Mouse (Mus musculus) adrenal gland, adult 8-10 months (tissue): Measurements from ENCODE around the gene Otud7b. TPM values are rescaled to one million over a fixed set of nuclear protein-coding genes. Genes with fewer than 3 reads are reported as not detected.
"Not testable (repeated sequence)": the region's sequence is repeated elsewhere in the genome, so short reads cannot be mapped to it uniquely, and the experiment has no call there.

Experiments
- DNase-seq: peaks from one replicate; pipeline ENCODE4 v3.0.0; 2022
- total RNA-seq, 4 experiments: library from RNA; stranded (reverse); gene quantifications; 2 replicates each; pipeline ENCODE4 v1.2.4; 2022

The Otud7b gene
- total RNA-seq, 4 experiments from 2014 or later: 37.8 to 55.2 (median 47.2) TPM

- DNase-seq: no peak
Measured at GRCm38 (mm10) chr3:96152611-96153010, 48.3 kb downstream of the Otud7b start.

GRCm38 (mm10) chr3:96155501-96155900 is 51.2 kb downstream of the Otud7b start:
- no peak for DNase-seq

DNA sequence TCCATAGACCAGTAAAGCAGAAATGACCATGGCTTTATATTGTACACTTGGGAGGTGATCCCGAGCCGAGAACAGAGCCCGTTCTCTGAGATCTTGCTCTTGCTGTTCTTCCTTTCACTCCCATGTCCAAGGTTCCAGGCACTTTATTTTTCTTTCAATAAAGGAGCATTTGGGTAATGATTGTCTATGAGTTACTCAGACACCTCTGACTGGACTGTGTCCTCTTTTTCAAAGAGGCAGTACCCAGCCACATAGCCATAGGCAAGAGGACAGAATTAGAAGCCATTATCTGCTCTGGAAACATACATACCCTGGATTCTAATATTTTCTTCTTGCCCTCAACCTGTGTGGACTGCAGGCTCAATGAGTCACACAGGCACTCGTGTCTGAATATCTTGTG is 55.5 kb downstream of the Otud7b start:
- DNase-seq: no peak

- DNase-seq: peak; percentile 83
Measured at GRCm38 (mm10) chr3:96160222-96160802, 56.0 kb downstream of the Otud7b start.

- DNase-seq: peak; percentile 75
Measured at GRCm38 (mm10) chr3:96160803-96161516, 56.6 kb downstream of the Otud7b start.

- no peak for DNase-seq
Measured at GRCm38 (mm10) chr3:96161869-96162840, 57.8 kb downstream of the Otud7b start, which contains the start of gene Mtmr11. Gene Mtmr11, plus strand, starts transcription at chr3:96162004.

DNA sequence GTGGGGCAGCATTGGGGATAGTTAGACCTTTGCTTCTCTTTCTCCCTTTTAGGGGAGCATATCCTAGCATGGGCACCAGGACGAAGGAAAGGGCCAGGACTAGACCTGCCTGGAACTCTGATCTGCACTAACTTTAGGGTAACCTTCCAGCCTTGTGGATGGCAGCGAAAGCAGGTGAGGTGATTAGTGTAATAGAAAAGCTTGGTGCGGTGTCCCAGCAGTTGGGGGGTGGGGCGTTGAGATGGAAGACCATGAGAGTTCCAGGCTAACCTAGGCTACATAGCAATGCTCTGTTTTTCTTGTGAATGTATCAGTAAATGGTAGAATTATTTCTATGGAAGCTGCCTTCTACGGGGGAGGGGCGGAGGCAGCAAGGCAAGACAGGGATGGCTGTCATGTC is 58.7 kb downstream of the Otud7b start:
- no peak for DNase-seq

DNA sequence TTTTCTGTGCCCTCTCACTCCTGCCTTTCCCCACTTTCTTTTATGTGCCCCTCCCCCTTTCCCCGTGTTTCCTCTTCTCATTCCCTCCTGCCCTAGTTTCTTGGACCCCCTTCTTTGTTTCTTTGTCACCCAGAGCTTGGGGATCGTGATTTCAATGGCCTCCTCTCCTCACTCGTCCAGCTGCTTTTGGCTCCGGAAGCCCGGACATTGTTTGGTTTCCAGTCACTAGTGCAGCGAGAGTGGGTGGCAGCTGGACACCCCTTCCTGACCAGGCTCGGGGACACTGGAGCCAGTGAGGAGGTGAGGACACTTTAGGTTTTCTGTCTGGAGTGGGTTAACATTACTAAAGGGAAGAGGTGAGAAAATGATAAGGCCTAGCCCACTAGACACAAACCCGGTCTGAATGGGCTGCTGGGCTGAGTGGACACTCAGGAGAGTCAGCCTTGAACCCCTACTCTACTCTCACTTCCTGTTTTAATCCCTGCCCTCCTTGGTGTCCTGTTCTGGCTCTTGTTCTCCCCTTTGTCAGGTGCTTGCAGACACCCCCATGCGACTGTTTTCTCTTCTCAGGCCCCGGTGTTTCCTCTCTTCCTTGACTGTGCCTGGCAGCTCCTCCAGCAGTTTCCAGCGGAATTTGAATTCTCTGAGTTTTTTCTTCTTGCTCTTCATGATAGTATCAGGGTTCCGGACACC is 64.3 kb downstream of the Otud7b start:
- no peak for DNase-seq

GRCm38 (mm10) chr3:96170276-96170675 is 65.9 kb downstream of the Otud7b start:
- no peak for DNase-seq

GRCm38 (mm10) chr3:96170976-96171545 is 66.7 kb downstream of the Otud7b start:
- DNase-seq: no peak

GRCm38 (mm10) chr3:96171583-96172196 is 67.4 kb downstream of the Otud7b start:
- no peak for DNase-seq

- DNase-seq: peak; percentile 77
Measured at GRCm38 (mm10) chr3:96172197-96173178, 68.2 kb downstream of the Otud7b start, which contains the start of gene Sf3b4. Gene Sf3b4, plus strand, starts transcription at chr3:96172332.

DNA sequence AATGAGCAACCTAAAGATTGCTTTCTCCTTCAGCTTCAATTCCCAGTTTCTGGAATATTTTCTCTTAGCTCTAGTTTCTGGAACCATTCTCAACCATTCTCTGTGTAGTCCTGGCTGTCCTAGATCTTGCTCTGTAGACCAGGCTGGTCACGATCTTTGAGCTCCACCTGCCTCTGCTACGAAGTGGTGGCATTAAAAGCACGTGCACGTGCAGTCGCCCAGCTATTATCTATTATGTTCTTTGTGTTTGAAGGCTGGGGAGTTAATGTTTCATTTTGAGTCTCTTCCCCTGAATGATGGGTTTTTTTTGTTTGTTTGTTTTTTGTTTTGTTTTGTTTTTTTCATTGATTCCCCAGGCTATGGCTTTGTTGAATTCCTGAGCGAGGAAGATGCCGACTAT is 68.9 kb downstream of the Otud7b start:
- DNase-seq: no peak

DNA sequence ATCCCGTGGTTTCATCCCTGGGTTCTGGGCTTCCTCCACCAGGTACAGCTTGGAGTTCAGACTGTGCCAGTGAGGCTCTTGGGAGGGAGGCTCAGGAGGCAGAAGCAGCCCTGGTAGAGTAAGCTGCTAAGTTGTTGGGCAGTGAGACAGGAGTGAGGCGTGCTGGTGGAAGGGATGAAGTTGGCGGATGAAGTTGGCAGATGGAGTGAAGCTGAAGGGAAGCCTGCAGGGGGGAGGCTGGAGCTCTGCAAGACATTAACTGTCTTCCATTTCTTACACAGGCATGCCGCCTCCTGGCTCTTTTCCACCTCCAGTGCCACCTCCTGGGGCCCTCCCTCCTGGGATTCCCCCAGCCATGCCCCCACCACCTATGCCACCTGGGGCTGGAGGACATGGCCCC is 69.7 kb downstream of the Otud7b start:
- DNase-seq: not testable (repeated sequence)

- no peak for DNase-seq
Measured at GRCm38 (mm10) chr3:96175251-96175650, 70.9 kb downstream of the Otud7b start.

- no peak for DNase-seq
Measured at GRCm38 (mm10) chr3:96178427-96178826, 74.1 kb downstream of the Otud7b start.

DNA sequence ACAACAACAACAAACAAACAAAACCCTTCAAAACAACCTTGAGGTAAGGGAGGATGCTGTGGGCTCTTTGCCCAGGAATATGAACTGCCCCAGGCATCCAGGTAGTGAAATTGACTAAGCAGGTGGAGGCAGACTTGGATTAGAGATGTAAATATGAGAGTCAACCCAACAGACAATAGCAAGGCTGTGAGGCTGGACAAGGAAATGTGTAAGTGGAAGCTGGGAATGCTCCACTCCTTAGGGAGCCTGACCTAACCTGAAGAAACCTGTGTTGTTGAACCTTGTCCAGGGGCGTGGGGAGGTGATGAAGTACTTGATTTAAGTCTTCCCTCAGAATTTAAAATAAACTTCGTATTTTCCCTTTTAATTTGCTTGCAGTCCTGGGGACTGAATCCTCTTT is 74.6 kb downstream of the Otud7b start:
- no peak for DNase-seq

- no peak for DNase-seq
Measured at GRCm38 (mm10) chr3:96179531-96179930, 75.2 kb downstream of the Otud7b start.

DNA sequence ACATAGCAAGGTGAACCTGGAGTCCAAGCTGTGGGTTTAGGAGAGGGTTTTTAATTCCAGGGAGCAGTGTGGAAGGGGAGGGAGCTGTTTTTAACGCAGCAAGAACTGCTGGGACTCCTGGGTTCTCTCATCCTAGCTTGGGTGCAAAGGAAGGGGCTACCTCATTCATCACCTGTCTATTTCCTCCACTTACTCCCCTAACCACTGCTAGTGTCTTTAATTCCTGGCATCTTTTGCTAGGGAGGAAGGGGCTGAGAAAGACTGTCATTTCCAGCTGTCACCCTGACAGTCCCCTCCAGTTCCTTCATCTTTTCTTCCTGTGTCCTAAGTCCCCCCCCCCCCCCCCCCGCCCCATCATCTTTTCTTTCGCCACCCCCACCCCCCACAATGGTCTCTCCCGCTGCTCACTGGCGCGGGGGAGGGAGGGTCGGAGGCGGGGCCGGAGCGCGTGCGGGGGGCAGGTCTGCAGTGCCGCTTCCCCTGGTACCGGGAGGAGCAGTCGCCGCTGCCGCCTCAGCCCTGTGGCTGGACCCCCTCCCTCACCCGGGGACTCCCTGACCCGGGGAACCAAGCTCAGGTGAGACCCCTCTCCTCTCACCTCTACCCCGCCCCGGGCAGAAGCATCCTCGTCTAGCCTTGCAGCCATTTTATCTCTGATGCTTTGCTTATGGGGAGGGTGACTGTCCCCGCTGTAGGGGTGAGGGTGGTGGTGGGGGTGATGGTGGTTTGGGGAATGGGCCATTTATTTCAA is 76.6 kb downstream of the Otud7b start, which contains the start of gene Sv2a:
TSS of gene Sv2a (plus strand) at position 425 of the 751 bp plus-strand sequence.
- no peak for DNase-seq
